Mouse (Mus musculus) intestine, embryonic 15.5 days (tissue): ENCODE results near the gene Gpx2. TPM values are rescaled to one million over a fixed set of nuclear protein-coding genes. Genes with fewer than 3 reads are reported as not detected.
"Not testable (repeated sequence)": the region's sequence is repeated elsewhere in the genome, so short reads cannot be mapped to it uniquely, and the experiment has no call there.

Experiments
- ATAC-seq: fragments of 200-750 bp; cut with Nextera tagmentation; 2 replicates; pipeline ENCODE4 v1.8.0; 2017; ENCODE audit warnings: moderate TSS enrichment, moderate library complexity
- H3K27ac ChIP-seq: fragments of 300-500 bp; sonication (generic); 2 replicates; pipeline ENCODE4 v1.5.1; 2015; ENCODE audit warnings: mild to moderate bottlenecking, inconsistent platforms
- H3K27me3 ChIP-seq: fragments of 300-500 bp; sonication (generic); replicated peaks from 2 replicates; pipeline ENCODE4 v1.6.1; 2015; ENCODE audit warnings: inconsistent platforms
- H3K36me3 ChIP-seq: fragments of 300-500 bp; sonication (generic); 2 replicates; pipeline ENCODE4 v1.6.1; 2015; ENCODE audit warnings: inconsistent platforms
- H3K4me1 ChIP-seq: fragments of 300-500 bp; sonication (generic); replicated peaks from 2 replicates; pipeline ENCODE4 v1.6.1; 2015; ENCODE audit warnings: inconsistent platforms
- H3K4me2 ChIP-seq: fragments of 300-500 bp; sonication (generic); replicated peaks from 2 replicates; pipeline ENCODE4 v1.6.1; 2015; ENCODE audit warnings: mild to moderate bottlenecking, inconsistent platforms
- H3K4me3 ChIP-seq: fragments of 300-500 bp; sonication (generic); replicated peaks from 2 replicates; pipeline ENCODE4 v1.5.1; 2015; ENCODE audit warnings: inconsistent platforms
- H3K9ac ChIP-seq: fragments of 300-500 bp; sonication (generic); 2 replicates; pipeline ENCODE4 v1.6.1; 2015; ENCODE audit warnings: inconsistent platforms
- H3K9me3 ChIP-seq: fragments of 300-500 bp; sonication (generic); 2 replicates; pipeline ENCODE4 v1.6.1; 2016; ENCODE audit warnings: inconsistent platforms
- WGBS: fragments of 180-500 bp; shearing (Covaris S2); methylation state at CpG from one replicate; pipeline ENCODE4 v1.1.7; 2015; 5-methylcytosine and 5-hydroxymethylcytosine counted together
- polyA plus RNA-seq: library from polyadenylated mRNA; unstranded; fragments of >200 nt; fragmentation: Nextera tagmentation; extraction: Ambion mirVana; gene quantifications from 2 replicates; pipeline ENCODE4 v1.2.1, GENCODE M21; 2015

Gene Gpx2
- polyA plus RNA-seq, 1 experiment from 2014 or later, result 81.9 TPM

GRCm38 (mm10) chr12:76798008-76798720, 2.8 kb upstream of the Gpx2 start:
- no peak overlapping the region for H3K4me3 ChIP-seq
- H3K4me1 ChIP-seq, result peaks cover 2% of the 10 kb centered on the region; the same call in 1 of the 2 replicates
- no peaks in the 10 kb centered on the region for H3K9me3 ChIP-seq
- 64% methylated on average over 5 of the region's 5 CpGs for WGBS
- H3K9ac ChIP-seq, result no peak overlapping the region
- no peak overlapping the region for H3K4me2 ChIP-seq
- ATAC-seq, result peak; percentile 53
- no peaks in the 10 kb centered on the region for H3K27me3 ChIP-seq
- H3K27ac ChIP-seq, result peak overlapping the region; percentile 6; the same call in 1 of the 2 replicates
- H3K36me3 ChIP-seq, result no peaks in the 10 kb centered on the region

GRCm38 (mm10) chr12:76796938-76797539, 1.7 kb upstream of the Gpx2 start:
- no peaks in the 10 kb centered on the region for H3K27me3 ChIP-seq
- peak; percentile 16; the same call in 1 of the 2 replicates for ATAC-seq
- 65% methylated on average over 7 of the region's 7 CpGs for WGBS
- H3K4me3 ChIP-seq, result no peak overlapping the region
- H3K36me3 ChIP-seq, result no peaks in the 10 kb centered on the region
- no peak overlapping the region for H3K9ac ChIP-seq
- peak overlapping the region; percentile 9; the same call in 1 of the 2 replicates for H3K27ac ChIP-seq
- no peak overlapping the region for H3K4me2 ChIP-seq
- H3K9me3 ChIP-seq, result no peaks in the 10 kb centered on the region
- H3K4me1 ChIP-seq, result peaks cover 2% of the 10 kb centered on the region; the same call in 1 of the 2 replicates

DNA sequence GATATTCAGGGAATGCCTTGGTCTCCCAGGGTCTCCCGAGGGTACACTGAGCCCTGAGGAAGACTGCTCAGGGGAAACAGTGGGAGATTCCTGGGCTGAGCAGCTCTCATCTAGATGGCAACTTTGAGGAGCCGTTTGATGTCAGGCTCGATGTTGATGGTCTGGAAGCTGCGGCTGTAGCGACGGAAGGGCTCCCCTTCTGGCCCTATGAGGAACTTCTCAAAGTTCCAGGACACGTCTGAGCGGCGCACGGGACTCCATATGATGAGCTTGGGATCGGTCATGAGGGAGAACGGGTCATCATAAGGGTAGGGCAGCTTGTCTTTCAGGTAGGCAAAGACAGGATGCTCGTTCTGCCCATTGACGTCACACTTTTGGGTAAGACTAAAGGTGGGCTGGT, 2.8 kb downstream of the Gpx2 start:
- not testable (repeated sequence) for H3K4me3 ChIP-seq, H3K4me1 ChIP-seq, H3K36me3 ChIP-seq, H3K4me2 ChIP-seq, H3K27ac ChIP-seq, H3K9me3 ChIP-seq, ATAC-seq, H3K27me3 ChIP-seq, H3K9ac ChIP-seq
- 62% methylated on average over 14 of the region's 14 CpGs for WGBS

DNA sequence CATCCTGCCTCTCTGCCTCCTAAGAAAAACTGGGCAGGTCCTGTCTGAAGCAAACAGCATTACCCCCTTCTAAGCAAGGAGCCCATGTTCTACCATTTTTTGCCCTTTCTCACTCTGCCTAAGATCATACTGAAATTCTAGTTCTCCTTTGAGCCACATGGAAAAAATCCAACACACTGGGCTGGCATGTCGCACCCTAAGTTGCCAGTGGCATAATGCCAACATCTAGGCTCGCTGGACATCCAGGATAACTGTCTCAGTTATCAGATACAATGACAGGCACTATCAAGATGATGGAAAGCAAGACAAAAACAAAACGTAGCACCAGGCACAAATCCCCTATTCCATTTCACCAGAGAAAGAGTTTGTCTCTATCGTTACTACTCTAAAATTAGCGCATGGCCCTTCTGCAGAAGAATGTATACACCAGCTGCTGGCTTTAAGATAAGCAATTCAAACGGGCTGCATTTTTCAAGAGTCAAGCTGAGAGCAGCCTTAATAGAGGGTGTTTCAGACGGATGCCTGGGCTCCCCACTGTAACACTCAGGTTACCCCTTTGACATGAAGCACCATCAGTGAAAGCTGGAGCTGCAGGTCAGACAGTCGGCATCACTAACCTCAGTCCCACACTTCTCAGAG, 4.8 kb downstream of the Gpx2 start:
- 29% methylated on average over 8 of the region's 8 CpGs for WGBS
- no peaks in the 10 kb centered on the region for H3K27me3 ChIP-seq
- no peak overlapping the region for H3K4me3 ChIP-seq
- H3K9me3 ChIP-seq, result no peaks in the 10 kb centered on the region
- H3K9ac ChIP-seq, result no peak overlapping the region
- no peak overlapping the region; the same call in 1 of the 2 replicates for H3K27ac ChIP-seq
- H3K4me2 ChIP-seq, result no peak overlapping the region
- H3K4me1 ChIP-seq, result peaks cover 6% of the 10 kb centered on the region; the same call in 1 of the 2 replicates
- ATAC-seq, result no peak
- H3K36me3 ChIP-seq, result no peaks in the 10 kb centered on the region

DNA sequence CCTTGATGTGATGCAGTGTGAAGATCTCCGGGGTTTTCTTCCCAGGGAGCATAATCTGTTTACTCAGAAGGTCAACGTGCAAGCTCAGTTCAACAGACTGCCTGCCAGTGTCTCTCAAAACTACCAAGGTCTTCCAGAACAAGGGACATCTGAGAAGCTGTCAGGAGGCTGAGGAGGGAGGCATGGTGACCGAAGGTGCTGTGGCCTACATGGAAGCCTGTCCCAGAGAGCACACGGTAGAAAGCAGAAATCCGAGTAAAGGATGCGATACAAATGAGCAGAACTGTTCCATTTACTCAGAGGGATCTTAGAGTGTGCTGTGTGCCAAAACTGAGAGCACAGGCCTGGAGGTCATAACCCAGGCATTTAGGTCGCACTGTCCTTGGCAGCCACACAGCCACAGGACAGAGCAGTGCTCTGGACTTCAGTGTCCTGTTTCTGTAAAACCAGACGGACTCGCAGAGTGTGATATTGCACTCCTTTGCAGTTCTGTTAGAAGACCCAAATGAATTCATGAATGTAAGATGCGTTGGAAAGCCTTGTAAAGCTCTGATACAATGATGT, 11.2 kb downstream of the Gpx2 start:
- H3K36me3 ChIP-seq, result no peaks in the 10 kb centered on the region
- H3K9ac ChIP-seq, result no peak overlapping the region
- H3K4me3 ChIP-seq, result no peak overlapping the region
- H3K4me2 ChIP-seq, result no peak overlapping the region
- ATAC-seq, result no peak
- no peaks in the 10 kb centered on the region for H3K27me3 ChIP-seq
- 61% methylated on average over 10 of the region's 10 CpGs for WGBS
- H3K4me1 ChIP-seq, result no peaks in the 10 kb centered on the region
- no peak overlapping the region for H3K27ac ChIP-seq
- H3K9me3 ChIP-seq, result no peaks in the 10 kb centered on the region

DNA sequence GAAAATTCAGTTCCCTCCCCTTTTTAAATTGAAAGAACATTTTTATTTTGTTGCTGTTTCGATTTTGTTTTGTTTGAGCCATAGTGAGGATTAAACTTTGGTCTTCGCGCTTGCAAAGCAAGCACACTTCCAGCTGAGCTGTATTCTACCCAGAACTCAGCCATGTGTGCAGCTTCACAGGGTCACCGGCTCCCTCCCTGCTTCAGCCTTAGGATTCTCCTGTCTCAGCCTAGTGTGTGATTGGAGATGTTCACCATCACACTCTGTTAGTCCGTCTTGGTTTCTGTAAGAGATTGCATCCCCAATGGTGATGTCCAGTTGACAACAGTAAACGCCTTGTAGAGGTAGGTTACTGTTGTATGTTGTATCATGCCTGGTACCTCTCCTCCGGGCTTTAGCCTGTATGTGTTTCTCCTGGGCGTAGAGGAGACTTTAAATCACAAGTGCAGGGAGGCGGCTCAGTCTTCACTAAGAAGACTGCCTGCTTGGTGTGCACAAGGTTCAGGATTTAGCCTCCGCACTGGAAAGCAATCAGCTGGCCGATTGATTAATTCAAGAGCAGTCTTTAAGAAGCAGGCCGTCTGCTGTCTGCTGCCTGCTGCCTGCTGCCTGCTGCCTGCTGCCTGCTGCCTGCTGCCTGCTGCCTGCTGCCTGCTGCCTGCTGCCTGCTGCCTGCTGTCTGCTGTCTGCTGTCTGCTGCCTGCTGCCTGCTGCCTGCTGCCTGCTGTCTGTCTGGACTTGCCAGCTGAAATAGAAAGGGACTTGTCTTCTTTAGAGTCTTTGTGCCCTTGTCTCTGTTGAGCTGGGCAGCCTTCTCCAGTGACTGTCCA, 14.5 kb downstream of the Gpx2 start:
- H3K27me3 ChIP-seq, result no peaks in the 10 kb centered on the region
- H3K36me3 ChIP-seq, result no peaks in the 10 kb centered on the region; the same call in 1 of the 2 replicates
- H3K27ac ChIP-seq, result no peak overlapping the region
- no peak overlapping the region for H3K9ac ChIP-seq
- WGBS, result 74% methylated on average over 12 of the region's 12 CpGs
- ATAC-seq, result no peak
- no peak overlapping the region for H3K4me3 ChIP-seq
- H3K4me2 ChIP-seq, result no peak overlapping the region
- no peaks in the 10 kb centered on the region for H3K4me1 ChIP-seq
- no peaks in the 10 kb centered on the region for H3K9me3 ChIP-seq

DNA sequence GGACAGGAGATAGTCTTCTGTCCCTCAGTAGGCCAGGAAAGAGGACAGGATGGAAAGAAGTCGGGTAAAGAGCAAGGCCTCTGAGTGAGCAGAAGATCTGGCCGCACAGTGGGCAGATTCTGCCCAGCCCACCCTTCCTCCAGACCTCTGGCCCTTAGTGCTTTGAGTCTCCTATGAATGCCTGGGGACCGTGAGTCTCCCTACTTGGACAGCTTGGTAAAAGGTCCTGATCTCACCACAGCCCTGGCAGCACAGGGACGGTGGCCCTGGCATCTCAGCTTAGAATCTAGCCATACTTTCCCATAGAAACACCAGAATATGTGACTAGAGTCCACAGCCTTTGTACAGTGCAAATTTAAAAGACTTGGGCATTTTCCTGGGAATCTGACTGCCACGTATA, 15.4 kb downstream of the Gpx2 start:
- no peak for ATAC-seq
- H3K9ac ChIP-seq, result no peak overlapping the region
- H3K4me3 ChIP-seq, result no peak overlapping the region

DNA sequence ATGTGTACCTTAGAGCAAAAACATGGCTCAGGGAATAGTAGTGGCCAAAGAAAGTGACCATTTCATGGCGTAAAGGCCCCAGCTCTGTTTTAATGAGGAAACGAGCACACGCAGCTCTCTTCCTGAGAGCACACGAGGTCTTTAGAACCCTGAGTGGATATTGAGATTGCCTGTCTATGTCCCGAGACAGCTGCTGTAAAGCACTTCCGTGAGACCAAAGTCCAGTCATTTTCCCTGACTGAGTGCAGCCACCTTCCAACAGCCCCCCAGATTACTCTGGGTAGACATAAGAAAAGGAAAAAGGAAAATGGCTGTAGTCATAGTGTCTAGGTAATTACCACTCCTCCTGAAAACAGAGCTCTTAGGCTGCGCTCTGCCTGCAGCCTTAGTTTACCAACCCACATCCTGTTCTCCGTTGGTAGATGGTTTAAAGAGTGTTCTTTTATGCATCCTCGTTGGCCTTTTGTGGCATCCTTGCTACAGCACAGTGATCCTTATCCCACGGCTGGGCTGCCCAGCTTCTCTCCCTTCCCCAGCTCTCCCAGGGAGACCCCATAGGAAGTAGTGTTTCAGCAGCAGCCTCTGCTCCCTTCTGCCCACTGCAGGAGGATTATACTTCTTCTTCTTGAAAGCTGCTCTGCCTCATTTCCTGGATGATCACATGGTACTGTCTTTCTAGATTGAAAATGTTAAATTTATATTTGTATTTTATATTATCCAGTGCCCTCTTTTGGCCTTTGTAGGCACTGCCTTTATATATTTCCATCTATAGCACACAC, 16.9 kb downstream of the Gpx2 start:
- Histone ChIP-seq H3K9ac (no peak overlapping the region), H3K4me1 (no peaks in the 10 kb centered on the region), H3K4me3 (no peak overlapping the region), H3K27ac (no peak overlapping the region), H3K27me3 (no peaks in the 10 kb centered on the region), H3K9me3 (no peaks in the 10 kb centered on the region), H3K36me3 (no peaks in the 10 kb centered on the region; the same call in 1 of the 2 replicates), H3K4me2 (no peak overlapping the region)
- peak; percentile 75 for ATAC-seq
- whole genome bisulfite sequencing, result 66% methylated on average over 10 of the region's 10 CpGs

More for the DNA sequence above, 15.4 kb downstream of the Gpx2 start:
- Histone ChIP-seq H3K4me1 (no peaks in the 10 kb centered on the region), H3K27ac (no peak overlapping the region), H3K4me2 (no peak overlapping the region), H3K9me3 (no peaks in the 10 kb centered on the region), H3K27me3 (no peaks in the 10 kb centered on the region), H3K36me3 (no peaks in the 10 kb centered on the region; the same call in 1 of the 2 replicates)
- WGBS, result 90% methylated on average over 5 of the region's 5 CpGs

DNA sequence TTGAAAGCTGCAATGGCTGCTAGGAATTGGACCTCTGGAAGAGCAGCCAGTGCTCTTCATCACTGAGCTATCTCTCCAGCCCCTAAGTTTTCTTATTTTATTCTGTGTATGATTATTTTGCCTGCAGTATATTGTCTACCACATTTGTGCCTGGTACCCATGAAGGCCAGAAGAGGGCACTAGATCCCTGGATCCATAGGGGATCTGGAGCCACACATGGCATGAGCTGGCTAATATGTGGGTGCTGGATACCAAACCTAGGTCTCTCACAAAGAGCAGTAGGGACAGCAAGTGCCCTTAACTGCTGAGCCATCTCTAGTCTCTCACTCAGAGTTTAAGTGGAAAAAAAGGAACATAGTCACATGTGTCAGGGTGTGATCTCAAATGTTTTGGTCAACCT, 17.5 kb downstream of the Gpx2 start:
- Histone ChIP-seq H3K27ac (no peak overlapping the region), H3K9me3 (no peaks in the 10 kb centered on the region), H3K4me3 (no peak overlapping the region), H3K4me2 (no peak overlapping the region), H3K36me3 (no peaks in the 10 kb centered on the region; the same call in 1 of the 2 replicates), H3K27me3 (no peaks in the 10 kb centered on the region), H3K4me1 (no peaks in the 10 kb centered on the region), H3K9ac (no peak overlapping the region)
- ATAC-seq, result no peak

GRCm38 (mm10) chr12:76776898-76777297, 18.5 kb downstream of the Gpx2 start:
- Histone ChIP-seq H3K27me3 (no peaks in the 10 kb centered on the region), H3K9me3 (no peaks in the 10 kb centered on the region), H3K4me2 (no peak overlapping the region), H3K36me3 (no peaks in the 10 kb centered on the region; the same call in 1 of the 2 replicates), H3K4me1 (no peaks in the 10 kb centered on the region), H3K9ac (no peak overlapping the region), H3K27ac (no peak overlapping the region), H3K4me3 (no peak overlapping the region)
- WGBS, result 67% methylated on average over 5 of the region's 5 CpGs
- ATAC-seq, result no peak

GRCm38 (mm10) chr12:76775132-76775531, 20.2 kb downstream of the Gpx2 start:
- Histone ChIP-seq H3K36me3 (no peaks in the 10 kb centered on the region; the same call in 1 of the 2 replicates), H3K9ac (no peak overlapping the region), H3K4me1 (no peaks in the 10 kb centered on the region), H3K9me3 (no peaks in the 10 kb centered on the region), H3K4me3 (no peak overlapping the region), H3K4me2 (no peak overlapping the region), H3K27ac (no peak overlapping the region), H3K27me3 (no peaks in the 10 kb centered on the region)
- ATAC-seq, result no peak
- WGBS, result 78% methylated on average over 4 of the region's 4 CpGs
